Mouse (Mus musculus) testis, adult 2 months (tissue): ENCODE data around the gene Fap.

ENCODE experiments used
- CTCF ChIP-seq: fragments of 200-500 bp; IDR thresholded peaks from 2 replicates; pipeline ENCODE4 v1.5.1; 2012; ENCODE audit warnings: low read depth, mild to moderate bottlenecking, inconsistent platforms, low read length, moderate library complexity; ENCODE audit not compliant: control insufficient read depth, insufficient read depth, insufficient replicate concordance
- POLR2A ChIP-seq: fragments of 200-500 bp; IDR thresholded peaks from 2 replicates; pipeline ENCODE4 v1.6.1; 2012; ENCODE audit warnings: low read depth, mild to moderate bottlenecking, inconsistent platforms, low read length, moderate library complexity; ENCODE audit not compliant: control insufficient read depth

DNA sequence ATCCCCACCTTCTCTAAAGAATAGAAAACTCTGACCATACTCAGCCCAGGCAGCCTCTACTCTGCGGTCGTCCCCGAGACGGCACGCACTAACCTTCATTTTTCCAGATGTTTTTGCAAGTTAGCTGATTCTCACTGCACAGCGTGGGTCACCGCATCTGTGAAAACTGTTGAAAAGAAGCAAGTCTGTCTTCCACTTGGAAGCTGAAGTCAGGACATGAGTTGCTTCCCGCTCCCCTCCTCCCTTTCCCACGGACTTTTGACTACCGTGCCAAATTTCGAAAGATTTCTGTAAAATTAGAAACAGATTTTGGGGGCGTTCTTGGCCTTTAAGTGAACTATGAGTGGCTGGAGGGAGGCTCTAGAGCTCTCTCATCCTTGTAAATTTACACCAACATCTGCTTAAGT lies at the start of gene Fap:
- TF ChIP-seq CTCF, result no peak
- TF ChIP-seq POLR2A, result no peak
